Mouse (Mus musculus): Measurements from ENCODE around the gene Gatb. TPM values are rescaled to one million over a fixed set of nuclear protein-coding genes. Genes with fewer than 3 reads are reported as not detected.

The Gatb gene
- total RNA-seq, 2 experiments from 2014 or later: 18.8 to 19.0 TPM

- no peak for DNase-seq (ENCODE audit: low spot score in 2 of 2)
Observed at GRCm38 (mm10) chr3:85592067-85592466, 18.1 kb downstream of the Gatb start.

- no peak for DNase-seq (ENCODE audit: low spot score in 2 of 2)
Observed at GRCm38 (mm10) chr3:85592640-85593252, 18.8 kb downstream of the Gatb start.

GRCm38 (mm10) chr3:85594452-85594851 lies 20.5 kb downstream of the Gatb start:
- DNase-seq (ENCODE audit: low spot score in 2 of 2): no peak

GRCm38 (mm10) chr3:85599526-85599925 lies 25.6 kb downstream of the Gatb start:
- no peak for DNase-seq (ENCODE audit: low spot score in 2 of 2)

- no peak for DNase-seq (ENCODE audit: low spot score in 2 of 2)
Observed at GRCm38 (mm10) chr3:85601841-85602305, 28.0 kb downstream of the Gatb start.

GRCm38 (mm10) chr3:85603811-85604210 lies 29.9 kb downstream of the Gatb start:
- DNase-seq (ENCODE audit: low spot score in 2 of 2): no peak

GRCm38 (mm10) chr3:85606912-85607311 lies 33.0 kb downstream of the Gatb start:
- no peak for DNase-seq (ENCODE audit: low spot score in 2 of 2)

- no peak for DNase-seq (ENCODE audit: low spot score in 2 of 2)
Observed at GRCm38 (mm10) chr3:85607753-85608152, 33.8 kb downstream of the Gatb start.

GRCm38 (mm10) chr3:85616389-85616788 lies 42.5 kb downstream of the Gatb start:
- DNase-seq (ENCODE audit: low spot score in 2 of 2): no peak

GRCm38 (mm10) chr3:85618885-85619284 lies 45.0 kb downstream of the Gatb start:
- DNase-seq (ENCODE audit: low spot score in 2 of 2): no peak

- DNase-seq (ENCODE audit: low spot score in 2 of 2): no peak
Observed at GRCm38 (mm10) chr3:85619345-85619744, 45.4 kb downstream of the Gatb start.

GRCm38 (mm10) chr3:85619751-85620150 lies 45.8 kb downstream of the Gatb start:
- no peak for DNase-seq (ENCODE audit: low spot score in 2 of 2)

- DNase-seq (ENCODE audit: low spot score in 2 of 2): no peak
Observed at GRCm38 (mm10) chr3:85629895-85630510, 56.1 kb downstream of the Gatb start.

GRCm38 (mm10) chr3:85633733-85634132 lies 59.8 kb downstream of the Gatb start:
- DNase-seq (ENCODE audit: low spot score in 2 of 2): no peak

- DNase-seq (ENCODE audit: low spot score in 2 of 2): no peak
Observed at GRCm38 (mm10) chr3:85634389-85635125, 60.6 kb downstream of the Gatb start.

GRCm38 (mm10) chr3:85635126-85635419 lies 61.2 kb downstream of the Gatb start:
- DNase-seq (ENCODE audit: low spot score in 2 of 2): no peak

- no peak for DNase-seq (ENCODE audit: low spot score in 2 of 2)
Observed at GRCm38 (mm10) chr3:85635591-85635990, 61.7 kb downstream of the Gatb start.

GRCm38 (mm10) chr3:85636716-85637447 lies 63.0 kb downstream of the Gatb start:
- DNase-seq (ENCODE audit: low spot score in 2 of 2): no peak

- DNase-seq (ENCODE audit: low spot score in 2 of 2): no peak
Observed at GRCm38 (mm10) chr3:85641751-85642150, 67.8 kb downstream of the Gatb start.

GRCm38 (mm10) chr3:85644814-85645213 lies 70.9 kb downstream of the Gatb start:
- DNase-seq (ENCODE audit: low spot score in 2 of 2): no peak

- no peak for DNase-seq (ENCODE audit: low spot score in 2 of 2)
Observed at GRCm38 (mm10) chr3:85645517-85646004, 71.6 kb downstream of the Gatb start.

- DNase-seq (ENCODE audit: low spot score in 2 of 2): no peak
Observed at GRCm38 (mm10) chr3:85649176-85649575, 75.3 kb downstream of the Gatb start.

Data from gastrocnemius, postnatal 4 days (tissue).